Mouse (Mus musculus): ENCODE data around the gene Ypel2.
"Not testable (repeated sequence)": the region's sequence is repeated elsewhere in the genome, so short reads cannot be mapped to it uniquely, and the experiment has no call there.

Gene Ypel2

GRCm38 (mm10) chr11:86993041-86994037, at the start of gene Ypel2:
Ypel2 (minus strand) TSS chr11:86993707.
- peak; percentile 93 for DNase-seq (ENCODE audit: low spot score in 2 of 2)

GRCm38 (mm10) chr11:87043052-87043451, 49.5 kb upstream of the Ypel2 start:
- no peak for DNase-seq (ENCODE audit: low spot score in 2 of 2)

DNA sequence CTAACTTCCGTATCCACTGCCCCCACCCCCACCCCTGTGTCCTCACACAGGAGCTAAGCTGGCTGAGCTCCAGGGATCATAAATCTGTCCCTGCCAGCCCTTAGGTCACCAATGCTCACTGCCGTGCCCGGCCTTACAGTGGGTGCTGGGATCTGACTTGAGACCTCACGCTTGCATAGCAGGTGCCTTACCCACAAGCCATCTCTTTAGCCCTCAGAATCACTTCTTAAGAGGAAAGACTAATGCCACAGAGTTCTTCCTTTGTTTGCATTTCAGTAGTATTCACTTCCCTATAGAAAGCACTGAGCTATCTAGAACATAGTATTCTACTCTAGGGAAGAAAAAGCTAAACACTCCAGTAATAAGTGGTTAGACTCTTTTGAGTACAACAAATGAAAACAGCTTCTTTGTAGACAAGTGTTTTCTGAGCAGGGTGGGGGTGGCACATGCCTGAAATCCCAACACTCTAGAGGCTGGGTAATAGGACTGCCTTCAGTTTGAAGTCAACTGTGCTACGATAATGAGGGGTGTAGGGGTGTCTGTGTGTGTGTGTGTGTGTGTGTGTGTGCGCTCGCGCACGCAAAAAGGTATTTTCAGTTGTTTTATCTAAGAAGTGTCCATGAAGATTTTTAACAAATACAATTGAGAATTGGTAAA, 45.9 kb upstream of the Ypel2 start:
- no peak for DNase-seq (ENCODE audit: low spot score in 2 of 2)

GRCm38 (mm10) chr11:87036180-87036579, 42.7 kb upstream of the Ypel2 start:
- no peak for DNase-seq (ENCODE audit: low spot score in 2 of 2)

DNA sequence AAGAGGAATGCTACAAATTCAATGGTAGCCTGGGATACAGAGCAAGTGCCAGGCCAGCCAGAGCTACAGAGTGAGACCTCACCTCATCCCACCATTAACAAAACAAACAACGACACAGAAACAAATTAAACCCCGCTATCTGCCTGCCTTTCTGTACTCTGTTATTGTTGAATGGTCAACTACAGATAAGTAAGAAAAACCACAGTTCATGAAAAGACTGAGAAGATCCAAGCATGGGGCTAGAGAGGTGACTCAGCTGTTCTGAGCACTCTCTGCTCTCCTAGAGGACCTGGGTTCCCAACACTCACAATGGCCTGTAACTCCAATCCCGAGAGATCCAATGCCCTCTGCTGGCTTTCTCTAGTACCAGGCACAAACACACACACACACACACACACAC, 34.7 kb upstream of the Ypel2 start:
- DNase-seq (ENCODE audit: low spot score in 2 of 2), result no peak

DNA sequence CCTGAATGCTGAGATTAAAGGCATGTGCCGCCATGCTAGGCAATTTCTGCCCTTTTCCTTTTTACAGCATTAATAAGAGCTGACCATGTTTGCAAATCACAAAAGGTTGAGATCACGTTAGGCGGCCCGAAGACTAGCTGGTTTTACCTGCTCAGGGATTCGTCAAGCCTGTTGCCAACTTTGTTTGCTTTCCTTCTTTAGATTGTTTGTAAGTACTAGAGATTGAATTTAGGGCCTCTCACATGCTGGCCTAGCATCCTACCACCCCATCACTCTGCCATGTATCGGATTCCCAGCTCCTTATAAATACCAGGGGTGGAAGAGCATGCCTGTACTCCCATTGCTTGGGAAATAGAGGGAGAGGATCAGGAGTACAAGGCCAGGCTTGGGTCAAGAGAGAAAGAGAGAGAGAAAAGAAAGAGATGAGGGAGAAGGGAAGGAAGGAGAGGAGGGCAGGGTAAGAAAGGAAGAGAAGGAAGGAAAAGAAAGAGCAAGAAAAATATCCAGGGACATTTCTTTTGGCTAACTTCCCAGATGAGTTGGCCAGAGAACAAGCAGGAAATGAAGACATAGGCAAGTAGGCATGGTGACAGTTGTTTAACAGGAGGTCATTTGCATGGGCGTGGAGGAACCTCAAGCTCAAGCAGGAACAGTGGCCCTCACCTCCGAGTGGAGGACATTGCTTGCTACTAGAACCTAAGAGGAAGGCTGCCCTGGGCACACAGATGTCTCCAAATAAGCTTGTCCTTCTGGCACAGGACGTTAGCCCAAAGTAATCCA, 32.8 kb upstream of the Ypel2 start:
- peak in 1 of 2 experiments; percentile 37 for DNase-seq (ENCODE audit: low spot score in 2 of 2)

DNA sequence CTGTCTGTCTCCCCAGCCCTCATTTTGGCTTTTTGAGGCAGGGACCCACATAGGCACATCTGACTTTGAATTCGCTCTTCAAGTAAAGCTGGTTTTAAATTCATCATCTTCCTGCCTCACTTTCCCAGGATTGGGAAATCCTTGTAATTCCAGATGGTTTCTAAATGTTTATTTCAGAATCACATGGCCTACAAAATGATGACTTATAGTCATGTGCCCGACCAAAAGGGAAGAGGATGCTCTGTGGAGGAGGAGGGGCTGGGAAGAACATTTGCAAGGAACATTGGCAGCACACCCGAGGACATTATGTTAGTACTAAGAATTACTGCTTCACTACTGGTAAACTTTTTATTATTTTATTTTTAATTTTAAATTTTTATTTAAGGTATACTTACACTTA, 31.8 kb upstream of the Ypel2 start:
- DNase-seq (ENCODE audit: low spot score in 2 of 2), result peak in 1 of 2 experiments; percentile 29

- DNase-seq (ENCODE audit: low spot score in 2 of 2), result not testable (repeated sequence)
Measured at GRCm38 (mm10) chr11:87023240-87023639, 29.7 kb upstream of the Ypel2 start.

DNA sequence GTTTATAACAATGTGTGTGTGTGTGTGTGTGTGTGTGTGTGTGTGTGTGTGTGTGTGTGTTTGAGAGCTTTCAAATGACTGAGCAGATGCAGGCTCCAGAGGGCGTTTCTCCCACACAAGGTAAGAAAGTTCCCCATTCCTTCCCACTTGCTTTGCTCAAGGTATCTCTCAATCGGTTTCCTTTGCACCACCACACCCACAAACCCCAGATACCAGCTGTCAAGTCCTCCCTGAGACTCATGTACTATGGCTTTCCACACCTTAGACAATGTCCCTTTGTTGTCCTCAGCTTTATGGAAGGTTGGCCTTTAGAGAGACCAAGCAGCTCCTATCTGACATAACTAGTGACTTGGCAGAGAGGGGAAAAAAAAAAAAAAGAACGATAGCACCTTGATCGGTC, 29.3 kb upstream of the Ypel2 start:
- no peak for DNase-seq (ENCODE audit: low spot score in 2 of 2)

- DNase-seq (ENCODE audit: low spot score in 2 of 2), result no peak
Measured at GRCm38 (mm10) chr11:87021551-87021950, 28.0 kb upstream of the Ypel2 start.

- no peak for DNase-seq (ENCODE audit: low spot score in 2 of 2)
Measured at GRCm38 (mm10) chr11:87020449-87020848, 26.9 kb upstream of the Ypel2 start.

GRCm38 (mm10) chr11:87019431-87019830, 25.9 kb upstream of the Ypel2 start:
- DNase-seq (ENCODE audit: low spot score in 2 of 2), result no peak

GRCm38 (mm10) chr11:87018081-87018480, 24.6 kb upstream of the Ypel2 start:
- no peak for DNase-seq (ENCODE audit: low spot score in 2 of 2)

- no peak for DNase-seq (ENCODE audit: low spot score in 2 of 2)
Measured at GRCm38 (mm10) chr11:87015691-87016090, 22.2 kb upstream of the Ypel2 start.

DNA sequence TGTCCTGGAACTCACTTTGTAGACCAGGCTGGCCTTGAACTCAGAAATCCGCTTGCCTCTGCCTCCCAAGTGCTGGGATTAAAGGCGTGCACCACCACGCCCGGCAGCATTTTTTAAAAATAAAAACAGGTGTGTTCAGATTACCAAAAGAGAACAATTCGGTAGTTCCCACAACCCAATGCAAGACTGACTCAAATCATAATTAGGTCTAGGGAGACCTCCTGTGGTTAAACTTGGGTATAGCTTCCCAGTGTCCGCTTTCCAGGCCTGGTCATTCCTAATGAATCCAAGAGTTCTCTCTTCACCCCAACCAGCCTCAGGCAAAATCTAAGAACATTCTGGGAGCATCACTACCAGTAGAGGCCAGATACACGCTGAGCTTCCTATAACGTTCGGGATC, 17.0 kb upstream of the Ypel2 start:
- DNase-seq (ENCODE audit: low spot score in 2 of 2), result peak in 1 of 2 experiments; percentile 26

DNA sequence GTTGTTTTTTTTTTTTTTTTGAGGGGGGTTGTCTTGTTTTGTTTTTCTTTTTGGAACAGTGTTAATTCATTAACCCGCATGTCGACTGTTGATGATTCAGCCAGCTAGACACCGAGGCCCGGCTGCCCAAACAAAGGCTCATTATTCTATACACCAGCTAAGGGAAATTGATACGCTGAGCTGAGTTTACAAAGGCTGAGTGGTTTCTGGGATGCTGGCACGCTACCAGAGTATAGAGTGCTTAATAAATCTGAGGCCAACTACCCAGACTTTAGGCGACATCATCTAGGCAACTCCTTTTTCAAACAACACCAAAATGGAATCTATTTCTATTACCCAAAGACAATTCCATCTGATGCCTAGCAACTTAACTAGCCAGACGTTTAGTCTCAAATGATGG, 13.9 kb upstream of the Ypel2 start:
- no peak for DNase-seq (ENCODE audit: low spot score in 2 of 2)

GRCm38 (mm10) chr11:87004960-87005755, 11.7 kb upstream of the Ypel2 start:
- DNase-seq (ENCODE audit: low spot score in 2 of 2), result no peak

DNA sequence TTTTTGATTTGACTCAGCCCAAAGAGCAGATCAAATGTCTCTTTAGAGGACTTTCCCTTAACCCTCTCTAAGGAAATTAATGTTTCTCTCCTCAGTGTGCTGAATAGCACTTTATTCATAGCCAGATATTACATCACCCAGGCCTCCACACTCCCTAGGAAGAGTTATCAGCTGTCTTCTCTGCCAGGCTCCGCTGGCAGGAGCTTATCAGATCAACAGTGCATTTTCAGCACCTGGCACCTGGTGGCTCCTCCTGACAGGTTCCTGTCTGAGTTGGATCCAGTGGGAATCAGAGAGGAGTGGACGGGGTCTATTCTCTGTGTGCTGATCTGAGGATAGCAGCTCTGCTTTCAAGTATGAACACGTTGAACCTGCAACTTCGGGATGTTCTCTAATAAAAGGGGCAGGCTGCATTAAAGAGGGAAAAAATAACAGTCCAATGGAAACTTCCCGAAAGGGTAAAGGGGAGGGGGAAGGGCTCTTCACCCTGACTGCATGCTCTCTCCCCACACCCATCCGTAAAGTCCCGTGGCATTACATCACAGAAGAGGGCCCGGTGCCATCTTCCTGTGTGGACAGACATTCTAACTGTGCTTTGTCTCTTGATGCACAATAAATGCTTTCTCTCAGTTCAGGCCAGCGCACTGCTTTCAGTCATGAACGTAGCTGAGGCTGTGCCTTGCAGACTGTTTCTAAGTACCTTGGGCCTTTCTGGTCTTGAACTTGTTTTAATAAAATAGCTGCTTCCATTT, 8.7 kb upstream of the Ypel2 start:
- peak in 1 of 2 experiments; percentile 23 for DNase-seq (ENCODE audit: low spot score in 2 of 2)

GRCm38 (mm10) chr11:87001217-87001616, 7.7 kb upstream of the Ypel2 start:
- DNase-seq (ENCODE audit: low spot score in 2 of 2), result no peak

GRCm38 (mm10) chr11:86996266-86996665, 2.8 kb upstream of the Ypel2 start:
- no peak for DNase-seq (ENCODE audit: low spot score in 2 of 2)

All from urinary bladder, adult 18-20 months (tissue).